Mouse (Mus musculus) gastrocnemius, postnatal 36 days (tissue): ENCODE data around the gene Dock4. TPM values are rescaled to one million over a fixed set of nuclear protein-coding genes. Genes with fewer than 3 reads are reported as not detected.

Experiments
- DNase-seq, 2 experiments: peaks; one replicate each; pipeline ENCODE4 v3.0.0; 2022
- intact Hi-C: fragments of 180-260 bp; cut with DNase I; formaldehyde crosslinking; loops from one replicate; pipeline ENCODE4 v1.15.1; 2025
- total RNA-seq, 2 experiments: library from RNA; stranded (reverse); gene quantifications; 2 replicates each; pipeline ENCODE4 v1.2.3; 2021

Dock4 gene
- total RNA-seq, 2 experiments from 2014 or later = 10.4 to 11.6 TPM

- intact Hi-C loops = no loop called here
- no peak for DNase-seq
Measured at GRCm38 (mm10) chr12:40797561-40798343, 352.0 kb downstream of the Dock4 start.

GRCm38 (mm10) chr12:40798344-40799017 lies 352.7 kb downstream of the Dock4 start:
- intact Hi-C loops = no loop called here
- DNase-seq = no peak

- DNase-seq = no peak
- intact Hi-C loops = no loop called here
Measured at GRCm38 (mm10) chr12:40801456-40801855, 355.7 kb downstream of the Dock4 start.

GRCm38 (mm10) chr12:40805257-40805656 lies 359.5 kb downstream of the Dock4 start:
- intact Hi-C loops = no loop called here
- DNase-seq = no peak

DNA sequence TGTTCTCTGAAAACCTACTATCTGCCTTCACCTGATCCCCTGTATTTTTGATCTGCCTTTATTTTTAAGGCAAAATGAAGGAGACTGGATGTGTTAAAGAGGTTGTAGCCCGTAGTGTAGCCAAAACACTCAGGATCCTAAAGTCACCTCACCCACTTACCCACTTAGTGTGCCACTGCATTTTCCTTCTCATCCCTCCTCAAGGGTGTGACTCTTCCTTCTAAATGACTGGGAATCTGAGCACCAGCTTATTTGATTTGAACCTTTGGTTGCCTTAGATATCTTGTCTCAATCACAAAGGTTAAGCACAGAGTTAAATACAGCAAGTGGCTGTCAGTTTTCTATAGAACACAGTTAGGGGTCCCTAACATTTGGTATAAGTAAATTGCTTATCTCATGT lies 362.2 kb downstream of the Dock4 start:
- no peak for DNase-seq
- intact Hi-C loops = no loop called here

GRCm38 (mm10) chr12:40813474-40813873 lies 367.7 kb downstream of the Dock4 start:
- intact Hi-C loops = loop anchor here (10.0 kb wide), 1 partner anchor 369 kb away; the partner anchor contains the start of genes Dock4 and Zfp277
- no peak for DNase-seq

- intact Hi-C loops = loop anchor here (10.0 kb wide), 1 partner anchor 370 kb away; the partner anchor contains the start of genes Dock4 and Zfp277
- no peak for DNase-seq
Measured at GRCm38 (mm10) chr12:40814659-40815363, 369.1 kb downstream of the Dock4 start.

DNA sequence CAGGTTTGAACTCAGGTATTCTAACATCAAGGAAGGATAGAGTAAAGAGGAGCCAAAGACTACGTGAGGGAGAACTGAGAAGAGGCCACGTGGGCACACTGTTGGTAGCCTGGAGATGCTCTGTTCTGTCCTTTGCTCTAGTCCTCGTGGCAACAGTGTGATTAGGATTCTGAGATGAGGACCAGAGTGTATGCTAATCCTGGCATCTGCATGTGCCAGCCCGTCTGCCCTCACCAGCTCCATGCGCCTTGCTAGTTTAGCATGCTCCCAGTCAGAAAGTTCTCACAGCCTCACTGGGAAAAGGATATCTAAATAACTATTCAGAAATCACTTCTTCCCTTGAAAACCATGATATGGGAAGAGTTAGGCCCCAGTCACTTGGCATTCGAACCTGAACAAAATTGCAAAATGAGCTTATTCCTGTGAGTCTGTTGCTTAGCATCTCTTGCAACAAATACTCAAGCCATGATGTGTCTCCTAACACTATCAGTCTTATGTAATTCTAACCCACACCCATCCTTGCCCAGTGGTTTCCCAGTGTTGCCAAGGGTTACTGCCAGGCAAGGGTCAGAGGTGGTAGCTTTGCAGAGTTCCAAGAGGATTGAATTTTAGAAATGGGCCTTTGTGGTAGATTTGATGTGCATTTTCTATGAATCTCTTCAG lies 372.4 kb downstream of the Dock4 start:
- intact Hi-C loops = loop anchor here (10.0 kb wide), 1 partner anchor 373 kb away; the partner anchor contains the start of genes Dock4 and Zfp277
- no peak for DNase-seq

- intact Hi-C loops = loop anchor here (5.0 to 10.0 kb wide), 2 partner anchors 566 to 649 kb away; no protein-coding TSS in a partner anchor
- DNase-seq = no peak
Measured at GRCm38 (mm10) chr12:40823631-40824030, 377.9 kb downstream of the Dock4 start.

DNA sequence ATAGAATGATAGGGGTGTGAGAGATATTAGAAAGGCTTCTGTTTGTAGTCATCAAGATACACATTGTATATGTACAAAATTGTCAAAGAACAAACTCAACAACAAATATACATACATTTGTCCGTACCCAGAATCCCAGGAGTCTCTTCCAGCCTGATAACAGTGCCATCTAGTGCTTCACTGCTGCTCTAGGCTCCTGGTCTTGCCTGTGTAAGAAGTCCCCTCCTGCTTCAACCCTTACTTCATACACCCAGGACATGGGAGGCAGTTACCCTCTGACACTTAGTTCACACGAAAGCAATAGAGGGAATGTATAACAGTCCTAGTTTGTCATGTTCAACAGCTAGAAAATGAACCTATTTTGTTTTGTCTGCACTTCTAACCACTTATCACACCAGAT lies 378.5 kb downstream of the Dock4 start:
- intact Hi-C loops = loop anchor here (5.0 to 10.0 kb wide), 2 partner anchors 567 to 649 kb away; no protein-coding TSS in a partner anchor

DNA sequence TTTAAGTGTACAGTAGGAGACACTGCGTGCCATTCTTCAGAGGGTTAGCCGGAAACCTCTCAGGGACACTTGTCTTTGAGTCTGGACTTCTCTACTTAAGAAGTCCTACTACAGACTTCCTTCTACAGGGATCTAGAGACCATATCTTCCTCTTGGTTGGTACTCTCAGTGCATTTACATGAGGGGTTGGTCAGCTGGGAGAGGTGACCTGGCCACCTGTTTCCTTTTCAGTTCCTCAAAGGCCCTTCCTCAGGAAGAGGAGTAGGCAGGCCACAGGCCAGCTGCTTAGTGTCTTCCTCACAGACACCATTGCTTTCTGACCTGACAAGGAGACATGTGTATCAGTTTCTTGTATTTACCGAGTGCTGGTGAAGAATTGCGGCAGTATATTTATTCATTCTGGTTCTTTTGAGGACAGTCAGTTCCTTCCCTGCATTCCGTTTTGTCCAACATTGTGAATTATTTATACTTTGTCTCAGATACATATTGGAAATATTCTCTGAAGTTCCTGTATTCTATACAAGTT lies 380.2 kb downstream of the Dock4 start:
- no peak for DNase-seq
- intact Hi-C loops = loop anchor here (10.0 kb wide), 1 partner anchor 651 kb away; no protein-coding TSS in a partner anchor

More for the DNA sequence above, 378.5 kb downstream of the Dock4 start:
- no peak for DNase-seq

DNA sequence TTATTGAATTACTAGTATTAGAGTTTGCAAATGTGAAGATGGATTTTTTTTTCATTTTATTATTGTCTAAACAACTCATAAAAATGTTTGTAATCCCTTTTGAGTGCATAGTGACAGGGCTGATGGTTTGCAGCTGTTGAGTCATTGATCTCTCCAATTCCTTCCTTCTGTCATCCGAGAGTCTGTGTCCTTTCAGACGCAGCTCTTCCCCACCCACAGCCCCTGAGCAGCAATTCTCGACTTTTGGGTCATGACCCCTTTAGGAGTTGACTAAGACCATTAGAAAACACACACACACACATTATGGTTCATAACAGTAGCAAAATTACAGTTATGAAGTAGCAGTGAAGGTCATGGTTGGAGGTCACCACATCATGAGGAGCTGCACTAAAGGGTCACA lies 380.7 kb downstream of the Dock4 start:
- intact Hi-C loops = loop anchor here (10.0 kb wide), 1 partner anchor 652 kb away; no protein-coding TSS in a partner anchor
- DNase-seq = no peak

DNA sequence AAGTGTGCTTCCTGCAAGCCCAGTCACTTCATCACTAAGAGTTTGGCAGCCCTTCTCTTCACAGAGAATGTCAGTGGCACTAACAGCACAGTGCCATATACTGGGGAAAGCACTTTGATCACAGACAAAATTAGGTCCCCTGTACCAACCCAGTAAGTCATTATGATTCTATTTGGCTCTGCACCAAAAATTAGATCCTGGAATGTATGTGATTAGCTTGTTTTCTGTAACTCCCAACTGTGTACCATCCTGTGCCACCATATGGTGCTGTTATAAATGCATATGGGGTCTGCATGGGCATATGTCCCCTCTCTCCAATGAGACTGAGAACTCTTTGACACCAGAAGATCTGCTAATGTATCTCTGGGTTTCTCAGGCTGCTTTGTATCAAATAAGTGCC lies 382.3 kb downstream of the Dock4 start:
- intact Hi-C loops = loop anchor here (10.0 kb wide), 1 partner anchor 653 kb away; no protein-coding TSS in a partner anchor
- DNase-seq = no peak

DNA sequence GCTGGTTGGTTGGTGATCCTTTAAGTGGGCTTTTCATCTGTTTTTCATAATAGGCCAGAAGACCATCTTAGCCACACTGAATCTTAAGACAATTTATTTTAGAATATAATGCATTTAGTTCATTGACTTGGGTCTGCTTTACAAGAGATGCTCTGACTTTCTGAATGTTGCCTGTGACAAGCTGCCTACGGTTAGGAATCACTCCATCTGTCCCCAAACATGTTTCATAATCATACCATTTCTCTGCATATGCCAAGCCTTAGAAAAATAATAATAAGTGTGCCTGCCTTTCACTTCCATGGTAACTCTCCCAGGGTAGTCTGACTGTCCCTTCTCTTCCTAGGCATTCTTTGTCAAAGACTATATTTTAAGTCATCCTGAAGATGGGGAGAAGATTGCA lies 383.5 kb downstream of the Dock4 start:
- intact Hi-C loops = loop anchor here (10.0 kb wide), 1 partner anchor 654 kb away; no protein-coding TSS in a partner anchor
- DNase-seq = no peak

DNA sequence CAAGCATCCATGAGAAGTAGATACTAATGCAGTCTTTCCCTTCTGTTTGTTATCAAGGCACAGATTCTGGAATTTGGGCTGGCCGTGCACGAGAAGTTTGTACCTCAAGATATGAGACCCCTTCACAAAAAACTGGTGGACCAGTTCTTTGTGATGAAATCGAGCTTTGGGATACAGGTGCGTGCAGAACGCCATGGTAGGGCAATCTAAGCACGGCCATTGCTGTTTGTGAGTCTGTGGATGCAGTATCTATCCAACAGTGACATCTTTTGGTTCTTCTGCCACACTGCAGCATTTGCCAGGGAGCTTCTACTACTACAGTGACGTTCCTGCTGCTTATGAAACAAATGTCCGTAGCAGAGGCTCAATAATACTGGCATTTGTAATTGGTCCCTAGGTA lies 386.4 kb downstream of the Dock4 start:
- DNase-seq = no peak
- intact Hi-C loops = no loop called here

- intact Hi-C loops = loop anchor here (5.0 kb wide), 2 partner anchors 650 to 1030 kb away; partner anchors contain the start of gene Lrrn3
Measured at GRCm38 (mm10) chr12:40836924-40837323, 391.2 kb downstream of the Dock4 start.

DNA sequence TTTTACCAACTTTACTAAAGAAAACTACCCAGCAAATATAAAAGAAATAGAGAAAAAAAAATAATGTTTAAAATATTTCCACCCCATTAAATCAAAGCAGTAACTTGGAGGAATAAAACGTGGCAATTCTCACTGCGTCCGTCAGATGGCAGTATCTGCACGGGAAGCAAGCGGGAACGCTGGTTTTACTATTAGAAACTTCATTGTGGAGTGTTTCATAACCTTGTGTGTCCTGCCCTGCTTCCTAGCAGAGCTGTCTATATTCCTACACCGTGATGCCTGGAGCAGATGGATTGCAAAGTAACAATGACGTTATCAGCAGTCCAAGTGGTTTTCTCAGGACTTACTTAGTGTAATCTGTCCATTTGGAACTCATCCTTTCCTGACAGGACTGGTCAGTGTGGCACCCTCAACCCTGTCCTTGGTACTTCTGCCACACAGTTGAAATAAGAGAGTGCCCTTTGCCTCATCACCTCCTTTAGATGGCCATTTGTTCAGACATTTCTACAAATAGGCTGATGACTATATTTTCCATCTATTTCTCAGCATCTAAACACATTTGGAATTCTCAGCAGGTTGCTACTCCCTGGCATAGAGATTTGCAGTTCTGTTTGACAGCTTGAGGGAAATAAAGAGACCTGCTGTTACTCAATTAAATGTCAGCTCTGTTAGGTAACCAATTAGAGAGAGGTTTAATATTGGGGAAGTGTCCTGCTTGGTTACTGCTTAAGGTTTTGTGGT lies 392.0 kb downstream of the Dock4 start:
- intact Hi-C loops = loop anchor here (5.0 kb wide), 2 partner anchors 650 to 1030 kb away; partner anchors contain the start of gene Lrrn3
- DNase-seq = peak; percentile 26 to 47

More at GRCm38 (mm10) chr12:40836924-40837323, 391.2 kb downstream of the Dock4 start:
- DNase-seq = no peak

DNA sequence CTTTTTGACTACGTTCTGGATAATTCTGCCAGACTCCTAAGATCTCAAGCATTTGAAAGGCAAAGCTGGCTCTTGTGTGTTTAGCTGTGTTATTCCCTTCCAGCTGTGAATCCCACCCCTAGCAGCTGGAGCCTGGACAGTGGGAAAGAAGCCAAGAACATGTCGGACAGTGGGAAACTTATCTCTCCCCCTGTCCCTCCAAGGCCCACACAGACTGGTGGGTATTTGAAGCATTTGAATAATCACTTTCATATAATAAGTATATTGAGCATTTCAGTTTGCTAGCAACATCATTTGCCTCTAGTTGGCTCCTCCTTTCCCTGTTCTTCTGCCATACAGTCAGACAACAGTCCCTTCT lies 392.6 kb downstream of the Dock4 start:
- intact Hi-C loops = loop anchor here (5.0 kb wide), 2 partner anchors 649 to 1029 kb away; partner anchors contain the start of gene Lrrn3
- DNase-seq = no peak

DNA sequence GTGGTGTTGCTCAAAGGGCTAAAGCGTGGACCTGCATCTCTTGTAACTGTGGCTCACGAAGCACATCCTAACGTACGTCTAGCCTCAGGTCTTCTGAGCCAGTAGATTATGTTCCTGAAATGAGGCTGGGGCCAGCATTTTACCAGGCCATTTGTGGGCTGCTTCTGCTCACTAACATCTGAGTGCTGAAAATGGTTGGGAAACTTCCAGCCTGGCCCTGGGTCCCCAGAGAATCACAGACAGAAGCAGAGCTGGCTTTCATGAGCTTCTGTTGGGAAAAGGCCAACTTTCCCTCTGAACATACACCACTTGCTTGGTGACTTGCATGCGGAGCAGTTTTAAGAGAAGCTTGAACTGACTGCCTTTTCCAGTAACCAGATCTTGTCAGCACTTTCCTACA lies 393.2 kb downstream of the Dock4 start:
- no peak for DNase-seq
- intact Hi-C loops = loop anchor here (5.0 kb wide), 2 partner anchors 648 to 1028 kb away; partner anchors contain the start of gene Lrrn3
